Mouse (Mus musculus) lung, embryonic 14.5 days (tissue): ENCODE data around the gene Thbs4. TPM values are rescaled to one million over a fixed set of nuclear protein-coding genes. Genes with fewer than 3 reads are reported as not detected.
A peak's percentile ranks its signal among the peaks of the same experiment; 100 is the strongest.

ENCODE experiments used
- ATAC-seq: fragments of 200-750 bp; cut with Nextera tagmentation; 2 replicates; pipeline ENCODE4 v1.8.0; 2017; ENCODE audit warnings: mild to moderate bottlenecking, moderate TSS enrichment, moderate library complexity; ENCODE audit not compliant: insufficient read depth
- DNase-seq: peaks from one replicate; pipeline ENCODE4 v3.0.0-alpha.2; 2015
- H3K27ac ChIP-seq: fragments of 300-500 bp; sonication (generic); 2 replicates; pipeline ENCODE4 v1.5.1; 2014; ENCODE audit warnings: low read depth, mild to moderate bottlenecking, moderate library complexity
- H3K27me3 ChIP-seq: fragments of 300-500 bp; sonication (generic); 2 replicates; pipeline ENCODE4 v1.6.1; 2014; ENCODE audit warnings: low read length, control low read depth; ENCODE audit not compliant: insufficient read depth
- H3K36me3 ChIP-seq: fragments of 300-500 bp; sonication (generic); 2 replicates; pipeline ENCODE4 v1.6.1; 2014; ENCODE audit warnings: control low read depth; ENCODE audit not compliant: insufficient read depth
- H3K4me1 ChIP-seq: fragments of 300-500 bp; sonication (generic); 2 replicates; pipeline ENCODE4 v1.6.1; 2014; ENCODE audit warnings: antibody characterized with exemption, control low read depth; ENCODE audit not compliant: insufficient read depth
- H3K4me2 ChIP-seq: fragments of 300-500 bp; sonication (generic); 2 replicates; pipeline ENCODE4 v1.6.1; 2014; ENCODE audit warnings: mild to moderate bottlenecking
- H3K4me3 ChIP-seq: fragments of 300-500 bp; sonication (generic); 2 replicates; pipeline ENCODE4 v1.5.1; 2014; ENCODE audit warnings: low read depth, low read length
- H3K9ac ChIP-seq: fragments of 300-500 bp; sonication (generic); 2 replicates; pipeline ENCODE4 v1.6.1; 2014
- H3K9me3 ChIP-seq: fragments of 300-500 bp; sonication (generic); 2 replicates; pipeline ENCODE4 v1.6.1; 2016; ENCODE audit warnings: low read depth, low read length, control low read depth
- CTCF ChIP-seq: IDR thresholded peaks from 2 replicates; pipeline ENCODE4 v1.5.1; 2016; ENCODE audit warnings: antibody characterized with exemption, low read depth
- WGBS: fragments of 180-500 bp; shearing (Covaris S2); extraction: QIAGEN DNeasy Blood & Tissue Kit; methylation state at CpG from one replicate; pipeline ENCODE4 v1.1.7; 2014; 5-methylcytosine and 5-hydroxymethylcytosine counted together
- polyA plus RNA-seq: library from polyadenylated mRNA; unstranded; fragments of >200 nt; fragmentation: Nextera tagmentation; extraction: Ambion mirVana; gene quantifications from 2 replicates; pipeline ENCODE4 v1.2.1, GENCODE M21; 2014

The Thbs4 gene
- polyA plus RNA-seq, 1 experiment from 2014 or later, result 1.1 TPM

DNA sequence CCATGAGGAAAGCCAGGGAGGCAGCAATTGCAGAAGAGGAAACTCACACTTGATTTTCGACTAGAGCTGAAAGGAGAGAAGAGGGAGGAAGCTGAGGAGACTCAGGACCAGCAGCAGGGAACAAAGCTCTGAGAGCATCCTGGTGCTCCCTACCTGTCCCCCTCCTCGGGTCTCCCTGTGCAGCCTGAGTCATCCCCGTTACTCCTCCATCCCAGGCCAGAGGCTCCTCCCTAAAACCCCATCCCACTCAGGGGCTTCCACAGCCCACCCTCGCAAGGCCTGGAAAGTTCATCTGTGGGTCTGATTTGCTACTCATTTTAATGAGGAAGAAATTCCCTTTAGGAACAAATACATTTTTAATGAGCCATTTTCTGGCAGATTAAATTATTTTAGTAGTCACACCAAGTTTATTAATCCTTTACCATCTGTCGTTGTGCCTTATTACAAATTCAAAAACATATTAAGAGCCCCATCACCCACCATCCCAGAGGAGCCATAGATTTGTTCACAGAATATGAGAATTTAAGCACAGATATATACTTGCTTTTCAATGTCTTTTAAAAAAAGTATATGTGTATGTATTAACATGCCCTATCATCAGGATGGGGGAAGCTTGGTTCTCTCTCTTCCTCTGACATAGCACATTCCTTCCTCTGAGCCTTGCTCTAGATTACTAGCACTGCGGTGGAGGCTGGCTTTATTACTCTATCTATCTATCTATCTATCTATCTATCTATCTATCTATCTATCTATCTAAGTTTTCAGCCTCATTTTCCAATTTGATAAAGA lies 29.0 kb downstream of the Thbs4 start:
- WGBS, result 74% methylated on average over 6 of the region's 6 CpGs

DNA sequence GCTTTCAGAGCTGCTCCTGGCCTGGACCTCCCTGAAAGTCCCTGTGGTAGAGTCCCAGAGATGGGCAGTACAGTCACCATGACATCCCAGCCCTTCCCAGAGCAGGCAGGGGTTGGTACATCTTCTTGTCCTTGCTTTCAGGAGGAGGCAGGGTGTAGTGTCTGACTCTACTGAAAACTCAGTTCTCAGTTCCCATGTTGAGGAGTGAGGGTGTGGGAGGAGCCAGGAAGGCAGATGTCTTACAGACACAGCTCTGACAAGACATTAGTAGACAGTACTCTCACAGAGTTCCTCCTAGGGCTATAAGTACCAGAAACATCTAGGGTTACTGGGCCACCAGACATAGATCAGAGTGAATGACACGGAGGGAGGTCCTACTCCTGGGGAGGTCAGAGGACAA lies 32.3 kb downstream of the Thbs4 start:
- no peak for ATAC-seq
- no peaks in the 10 kb centered on the region for H3K9me3 ChIP-seq
- no peak for DNase-seq
- no peaks in the 10 kb centered on the region for H3K36me3 ChIP-seq
- H3K4me3 ChIP-seq, result no peak overlapping the region
- H3K4me1 ChIP-seq, result no peaks in the 10 kb centered on the region
- no peak overlapping the region for H3K9ac ChIP-seq
- no peaks in the 10 kb centered on the region for H3K27me3 ChIP-seq
- H3K27ac ChIP-seq, result no peak overlapping the region
- no peak overlapping the region for H3K4me2 ChIP-seq
- WGBS, result 70% methylated on average over 1 of the region's 1 CpGs
- no peak for TF ChIP-seq CTCF

More for the DNA sequence above, 29.0 kb downstream of the Thbs4 start:
- H3K4me2 ChIP-seq, result no peak overlapping the region
- H3K27me3 ChIP-seq, result no peaks in the 10 kb centered on the region
- no peak for TF ChIP-seq CTCF
- H3K27ac ChIP-seq, result no peak overlapping the region
- DNase-seq (no peak), ATAC-seq (no peak)
- no peak overlapping the region for H3K4me3 ChIP-seq
- H3K36me3 ChIP-seq, result no peaks in the 10 kb centered on the region
- H3K9me3 ChIP-seq, result no peaks in the 10 kb centered on the region
- no peak overlapping the region for H3K9ac ChIP-seq
- no peaks in the 10 kb centered on the region for H3K4me1 ChIP-seq

DNA sequence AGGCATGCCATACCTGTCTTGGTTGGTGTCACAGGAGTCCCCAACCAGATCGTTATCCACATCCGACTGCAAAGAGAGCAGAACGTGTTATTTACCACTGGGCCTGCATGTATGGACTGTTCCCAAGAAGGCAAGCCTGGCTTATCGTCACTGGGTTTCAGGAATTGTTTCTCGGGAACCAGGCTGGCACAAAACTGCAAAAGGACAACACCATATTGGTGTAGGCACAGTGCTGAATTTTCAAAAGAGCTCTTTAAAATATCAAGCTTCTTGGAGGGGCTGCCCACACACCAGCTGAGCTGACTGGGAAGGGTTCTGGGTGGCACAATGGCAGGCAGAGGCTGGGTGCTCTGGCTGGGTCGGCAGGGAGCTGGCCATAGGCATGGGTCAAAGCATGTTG lies 34.1 kb downstream of the Thbs4 start:
- no peak overlapping the region for H3K27ac ChIP-seq
- H3K36me3 ChIP-seq, result no peaks in the 10 kb centered on the region
- no peak for DNase-seq
- H3K9ac ChIP-seq, result no peak overlapping the region
- no peaks in the 10 kb centered on the region for H3K9me3 ChIP-seq
- 89% methylated on average over 6 of the region's 6 CpGs for WGBS
- no peak for ATAC-seq
- no peak overlapping the region for H3K4me2 ChIP-seq
- H3K4me1 ChIP-seq, result no peaks in the 10 kb centered on the region
- H3K4me3 ChIP-seq, result no peak overlapping the region
- H3K27me3 ChIP-seq, result no peaks in the 10 kb centered on the region
- no peak for TF ChIP-seq CTCF

DNA sequence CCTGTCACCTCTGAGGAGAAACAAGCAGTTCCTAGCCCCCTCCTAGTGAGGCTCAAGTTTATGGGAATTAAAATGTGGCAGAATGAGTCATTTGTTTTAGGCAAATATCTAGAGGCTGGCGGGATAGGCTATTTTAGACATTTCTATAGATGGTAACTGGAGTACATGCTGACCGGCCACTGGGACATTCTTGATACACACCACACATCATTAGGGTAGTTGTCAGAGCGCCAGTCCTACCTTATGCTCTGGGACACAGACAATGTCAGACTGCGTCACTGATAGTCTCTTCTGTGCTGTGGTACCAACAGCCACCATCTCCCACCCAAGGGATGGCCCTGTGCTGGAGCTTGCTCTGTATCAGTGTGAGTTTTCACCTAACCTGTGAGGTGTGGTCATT lies 35.5 kb downstream of the Thbs4 start:
- no peaks in the 10 kb centered on the region for H3K4me1 ChIP-seq
- H3K4me2 ChIP-seq, result no peak overlapping the region
- H3K9ac ChIP-seq, result no peak overlapping the region
- DNase-seq (no peak), ATAC-seq (no peak)
- no peaks in the 10 kb centered on the region for H3K9me3 ChIP-seq
- WGBS, result 74% methylated on average over 4 of the region's 4 CpGs
- no peaks in the 10 kb centered on the region for H3K36me3 ChIP-seq
- no peaks in the 10 kb centered on the region for H3K27me3 ChIP-seq
- H3K4me3 ChIP-seq, result no peak overlapping the region
- TF ChIP-seq CTCF, result no peak
- H3K27ac ChIP-seq, result no peak overlapping the region

DNA sequence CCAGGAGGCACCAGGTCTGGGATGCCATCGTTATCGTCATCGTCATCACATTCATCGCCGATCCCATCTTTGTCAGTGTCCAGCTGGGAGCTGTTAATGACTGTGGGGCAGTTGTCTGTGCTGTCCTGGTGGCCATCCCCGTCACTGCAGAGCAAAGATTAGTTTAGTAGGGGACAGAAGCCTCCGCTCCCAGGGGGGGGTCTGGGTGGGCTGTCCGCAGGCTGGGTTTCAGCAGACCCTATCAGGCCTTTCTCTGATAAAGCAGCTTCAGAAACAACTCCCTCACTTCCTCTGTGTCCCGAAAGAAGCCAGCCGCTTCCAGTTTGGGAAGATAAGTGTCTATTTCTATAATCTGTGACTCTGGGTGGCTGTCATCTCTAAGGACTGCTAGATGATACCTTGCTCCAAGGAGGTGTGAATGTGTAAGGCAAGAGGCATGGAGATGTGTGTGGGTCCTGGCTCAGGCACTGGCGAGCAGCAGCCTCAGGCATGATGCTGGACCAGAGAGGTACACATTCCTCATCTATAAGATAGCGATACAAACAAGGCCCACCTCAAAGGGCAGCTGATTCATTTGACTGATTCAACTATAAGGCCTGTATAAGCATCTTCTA lies 36.5 kb downstream of the Thbs4 start:
- Histone ChIP-seq H3K4me2 (no peak overlapping the region), H3K4me3 (no peak overlapping the region), H3K9ac (no peak overlapping the region), H3K4me1 (no peaks in the 10 kb centered on the region), H3K27ac (no peak overlapping the region), H3K9me3 (no peaks in the 10 kb centered on the region), H3K36me3 (no peaks in the 10 kb centered on the region), H3K27me3 (no peaks in the 10 kb centered on the region)
- WGBS, result 49% methylated on average over 12 of the region's 12 CpGs
- DNase-seq, result peak; percentile 25
- TF ChIP-seq CTCF, result peak; percentile 37
- peak; percentile 69; the same call in 1 of the 2 replicates for ATAC-seq

DNA sequence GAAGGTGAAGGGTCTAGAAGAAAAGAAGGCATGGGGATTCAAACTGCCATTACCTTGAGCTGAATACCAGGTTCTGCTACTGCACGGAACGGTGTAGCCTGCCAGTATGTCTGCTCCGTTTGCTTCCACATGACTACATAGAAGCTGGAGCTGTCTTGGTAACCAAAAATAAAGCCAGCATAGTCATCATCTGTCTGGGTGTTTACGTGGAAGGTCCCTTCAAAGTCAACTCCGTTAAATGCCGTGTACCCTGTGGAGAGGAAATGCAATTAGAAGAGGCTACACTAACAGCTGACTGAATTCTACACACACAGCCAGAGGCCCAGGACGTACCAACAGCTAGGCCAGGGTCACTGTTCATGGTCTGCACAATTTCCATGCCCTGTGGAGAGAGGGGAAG lies 39.6 kb downstream of the Thbs4 start:
- Histone ChIP-seq H3K36me3 (no peaks in the 10 kb centered on the region), H3K4me2 (no peak overlapping the region), H3K27me3 (no peaks in the 10 kb centered on the region), H3K4me3 (no peak overlapping the region), H3K9me3 (no peaks in the 10 kb centered on the region), H3K27ac (no peak overlapping the region), H3K9ac (no peak overlapping the region), H3K4me1 (no peaks in the 10 kb centered on the region)
- no peak for TF ChIP-seq CTCF
- ATAC-seq, result no peak
- no peak for DNase-seq
- 73% methylated on average over 7 of the region's 7 CpGs for WGBS

DNA sequence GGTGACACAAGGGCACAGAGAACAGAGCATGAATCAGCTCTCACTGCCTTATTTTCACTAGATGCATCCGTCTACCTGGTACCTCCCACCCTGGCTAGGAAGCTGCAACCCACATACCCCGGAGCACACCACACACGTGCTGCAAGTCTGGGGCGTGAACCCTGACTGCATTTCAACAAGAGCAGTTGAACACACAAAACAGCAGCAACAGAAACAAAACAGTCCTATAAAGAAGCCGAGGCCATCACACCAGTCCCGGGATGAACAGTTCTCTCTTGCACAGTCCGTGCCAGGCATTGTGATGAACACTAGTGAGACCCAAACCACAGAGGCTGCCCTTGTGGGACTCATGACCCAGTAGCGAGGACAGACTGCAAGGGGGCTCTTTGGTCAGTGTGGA lies 40.9 kb downstream of the Thbs4 start:
- WGBS, result 85% methylated on average over 8 of the region's 8 CpGs
- ATAC-seq (no peak), DNase-seq (no peak)
- Histone ChIP-seq H3K4me3 (no peak overlapping the region), H3K9me3 (no peaks in the 10 kb centered on the region), H3K36me3 (no peaks in the 10 kb centered on the region), H3K27ac (no peak overlapping the region), H3K4me1 (no peaks in the 10 kb centered on the region), H3K4me2 (no peak overlapping the region), H3K27me3 (no peaks in the 10 kb centered on the region), H3K9ac (no peak overlapping the region)
- TF ChIP-seq CTCF, result no peak
